Mouse (Mus musculus): ENCODE measurements around the gene Sp1. TPM values are rescaled to one million over a fixed set of nuclear protein-coding genes. Genes with fewer than 3 reads are reported as not detected.

Gene Sp1
- total and polyA plus RNA-seq, 3 experiments = 16.3 to 92.3 (median 47.2) TPM

DNA sequence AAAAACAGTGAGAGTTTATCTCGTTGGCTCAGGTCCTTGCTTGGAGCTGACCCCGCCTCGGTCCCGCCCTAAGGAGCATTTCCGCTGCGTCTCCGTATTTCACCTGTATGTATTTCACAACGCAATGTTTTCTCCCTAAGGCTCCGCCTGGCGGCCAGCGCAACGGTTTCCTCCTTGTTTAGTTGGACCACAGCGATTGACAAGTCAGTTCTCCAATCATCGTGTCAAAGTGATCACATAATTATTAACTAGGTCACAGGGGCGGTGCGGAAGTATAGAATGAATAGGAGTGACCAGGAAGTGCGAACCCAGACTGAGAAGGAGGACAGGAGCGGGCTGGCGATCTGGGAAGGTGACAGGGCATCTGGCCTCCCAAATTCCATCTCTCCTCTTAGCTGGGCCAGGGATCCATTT is 53.0 kb downstream of the Sp1 start, which contains the start of gene Prr13 (continued):
- TF ChIP-seq UBTF (IDR thresholded peaks at IDR 0.05; ENCODE audit: borderline replicate concordance, insufficient read depth, low read depth, low read length) (no peak), MAX (IDR thresholded peaks at IDR 0.05; ENCODE audit: low read length) (no peak; the same call in none of the 2 replicates), ETS1 (IDR thresholded peaks at IDR 0.05; ENCODE audit: low read depth, low read length) (peak; percentile 73; the same call in 1 of the 2 replicates), SMC3 (IDR thresholded peaks at IDR 0.05; ENCODE audit: low read depth, low read length) (no peak; the same call in 1 of the 2 replicates), TAL1 (IDR thresholded peaks at IDR 0.05; ENCODE audit: low read length) (no peak)

DNA sequence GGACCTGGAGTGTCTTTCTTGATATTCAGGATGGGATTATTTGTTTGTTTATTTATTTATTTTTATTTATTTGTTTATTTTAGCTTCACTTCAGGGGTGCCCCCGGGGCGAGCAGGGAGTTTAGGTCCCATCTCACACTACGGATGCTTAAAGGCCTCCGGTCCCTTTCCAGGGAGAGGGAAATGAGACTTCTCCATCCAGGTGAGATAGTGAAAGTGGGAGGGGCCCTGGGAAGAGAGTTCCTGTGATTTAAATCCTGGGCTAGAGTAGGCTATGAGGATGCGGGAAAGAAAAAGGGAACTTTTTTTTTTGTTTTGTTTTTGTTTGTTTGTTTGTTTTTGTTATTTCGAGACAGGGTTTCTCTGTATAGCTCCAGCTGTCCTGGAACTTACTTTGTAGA is 53.4 kb downstream of the Sp1 start:
- Histone ChIP-seq H3K4me1 (ENCODE audit: control insufficient read depth in 1 of 2, insufficient read depth in 2 of 2, low read length in 2 of 2) (peaks cover 5 to 36% of the 10 kb centered on the region in 2 experiments), H3K36me3 (ENCODE audit: control insufficient read depth in 1 of 2, insufficient read depth in 2 of 2, low read length in 2 of 2) (peaks cover 0 to 26% of the 10 kb centered on the region in 2 experiments; a peak in 2 of 4 replicates), H3K27me3 (ENCODE audit: control insufficient read depth in 1 of 2, insufficient read depth in 2 of 2, low read length in 2 of 2) (no peaks in the 10 kb centered on the region), H3K9ac (ENCODE audit: control insufficient read depth, low read depth, low read length, poor library complexity, severe bottlenecking) (peak overlapping the region; percentile 79), H3K9me3 (replicated peaks; ENCODE audit: insufficient read depth, low read length) (no peaks in the 10 kb centered on the region), H3K27ac (ENCODE audit: control insufficient read depth, low read depth, low read length) (peak overlapping the region; percentile 96), H3K4me3 (ENCODE audit: control insufficient read depth in 1 of 2, insufficient read depth in 1 of 2, low read depth in 2 of 2, low read length in 2 of 2) (peak overlapping the region; percentile 78 to 79), H3K79me2 (ENCODE audit: control insufficient read depth, insufficient read depth, low read length, poor library complexity) (peaks cover 2% of the 10 kb centered on the region; the same call in 1 of the 2 replicates)
- DNase-seq (ENCODE audit: low read depth, low spot score) = no peak
- TF ChIP-seq POLR2A (IDR thresholded peaks at IDR 0.05; ENCODE audit: control insufficient read depth in 1 of 2, insufficient read depth in 1 of 2, low read depth in 1 of 2, low read length in 2 of 2, poor library complexity in 1 of 2) = 0 out of 4 replicates have a peak, but pooled peaks of 1 of the 2 experiments have one; percentile 1
- TF ChIP-seq GATA1 (IDR thresholded peaks at IDR 0.05; ENCODE audit: low read depth, low read length) = 0 out of 2 replicates have a peak, but pooled peaks have one; percentile 12
- 0 out of 2 replicates have a peak, but pooled peaks have one; percentile 4 for TF ChIP-seq KAT2A (conservative IDR thresholded peaks at IDR 0.05; ENCODE audit: low read depth, low read length)
- TF ChIP-seq ZKSCAN1 (IDR thresholded peaks at IDR 0.05; ENCODE audit: low read depth, low read length) = no peak

DNA sequence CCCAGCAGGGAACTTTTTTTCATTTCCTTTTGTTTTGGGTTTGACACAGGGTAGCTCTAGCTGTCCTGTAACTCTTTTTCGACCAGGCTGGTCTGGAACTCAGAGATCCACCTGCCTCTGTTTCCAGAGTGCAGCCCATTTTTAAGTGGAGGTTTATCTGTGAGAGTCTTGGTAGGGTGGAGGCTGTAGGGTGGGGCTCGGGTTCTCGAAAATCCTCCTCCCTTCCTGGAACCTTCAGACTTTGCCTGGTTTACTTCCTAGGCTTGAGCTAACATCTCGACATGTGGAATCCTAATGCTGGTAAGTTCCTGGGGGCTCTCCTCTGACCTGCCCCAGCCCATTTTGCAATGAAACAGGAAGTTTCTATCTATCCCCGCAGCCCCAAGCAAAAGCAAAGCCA is 53.9 kb downstream of the Sp1 start:
- peak; percentile 71 for DNase-seq (ENCODE audit: low read depth, low spot score)
- TF ChIP-seq MAZ (IDR thresholded peaks at IDR 0.05; ENCODE audit: low read depth, low read length) = peak; percentile 39; the same call in 1 of the 2 replicates
- 0 out of 2 replicates have a peak, but pooled peaks have one; percentile 44 for TF ChIP-seq RCOR1 (IDR thresholded peaks at IDR 0.05; ENCODE audit: low read depth, low read length)
- no peak for TF ChIP-seq E2F4 (IDR thresholded peaks at IDR 0.05; ENCODE audit: borderline replicate concordance, low read depth, low read length)
- TF ChIP-seq NRF1 (IDR thresholded peaks at IDR 0.05; ENCODE audit: insufficient read depth, low read depth, low read length, poor library complexity, severe bottlenecking) = no peak
- TF ChIP-seq MXI1 (IDR thresholded peaks at IDR 0.05; ENCODE audit: low read depth, low read length) = peak; percentile 56
- TF ChIP-seq MYC (IDR thresholded peaks at IDR 0.05; ENCODE audit: low read depth, low read length) = 0 out of 2 replicates have a peak, but pooled peaks have one; percentile 16
- TF ChIP-seq CHD1 (IDR thresholded peaks at IDR 0.05; ENCODE audit: low read depth, low read length) = no peak
- no peak for TF ChIP-seq ZNF384 (IDR thresholded peaks at IDR 0.05; ENCODE audit: low read depth, low read length)
- TF ChIP-seq GATA1 (IDR thresholded peaks at IDR 0.05; ENCODE audit: low read depth, low read length) = 0 out of 2 replicates have a peak, but pooled peaks have one; percentile 9
- no peak; the same call in 1 of the 2 replicates for TF ChIP-seq HCFC1 (IDR thresholded peaks at IDR 0.05; ENCODE audit: low read depth, low read length)
- TF ChIP-seq SIN3A (IDR thresholded peaks at IDR 0.05; ENCODE audit: low read length) = peak; percentile 66
- no peak for TF ChIP-seq POLR2AphosphoS2 (IDR thresholded peaks at IDR 0.05; ENCODE audit: low read length)
- TF ChIP-seq EP300 (IDR thresholded peaks at IDR 0.05; ENCODE audit: low read depth in 1 of 2, low read length in 2 of 2) = peak; percentile 38 to 48; a peak in 2 of 4 replicates
- TF ChIP-seq ELF1 (IDR thresholded peaks at IDR 0.05; ENCODE audit: low read depth, low read length) = 0 out of 2 replicates have a peak, but pooled peaks have one; percentile 16
- H3K9ac ChIP-seq (ENCODE audit: control insufficient read depth, low read depth, low read length, poor library complexity, severe bottlenecking) = peak overlapping the region; percentile 79
- H3K27ac ChIP-seq (ENCODE audit: control insufficient read depth, low read depth, low read length) = peak overlapping the region; percentile 96
- peaks cover 5 to 36% of the 10 kb centered on the region in 2 experiments for H3K4me1 ChIP-seq (ENCODE audit: control insufficient read depth in 1 of 2, insufficient read depth in 2 of 2, low read length in 2 of 2)
- H3K4me3 ChIP-seq (ENCODE audit: control insufficient read depth in 1 of 2, insufficient read depth in 1 of 2, low read depth in 2 of 2, low read length in 2 of 2) = peak overlapping the region; percentile 78 to 79
- no peaks in the 10 kb centered on the region for H3K9me3 ChIP-seq (replicated peaks; ENCODE audit: insufficient read depth, low read length)
- no peaks in the 10 kb centered on the region for H3K27me3 ChIP-seq (ENCODE audit: control insufficient read depth in 1 of 2, insufficient read depth in 2 of 2, low read length in 2 of 2)
- H3K79me2 ChIP-seq (ENCODE audit: control insufficient read depth, insufficient read depth, low read length, poor library complexity) = peaks cover 2% of the 10 kb centered on the region; the same call in 1 of the 2 replicates
- peaks cover 0 to 26% of the 10 kb centered on the region in 2 experiments; a peak in 2 of 4 replicates for H3K36me3 ChIP-seq (ENCODE audit: control insufficient read depth in 1 of 2, insufficient read depth in 2 of 2, low read length in 2 of 2)
